22 mouse cellular contexts compared by ENCODE assay signal in the genomic region with DNA sequence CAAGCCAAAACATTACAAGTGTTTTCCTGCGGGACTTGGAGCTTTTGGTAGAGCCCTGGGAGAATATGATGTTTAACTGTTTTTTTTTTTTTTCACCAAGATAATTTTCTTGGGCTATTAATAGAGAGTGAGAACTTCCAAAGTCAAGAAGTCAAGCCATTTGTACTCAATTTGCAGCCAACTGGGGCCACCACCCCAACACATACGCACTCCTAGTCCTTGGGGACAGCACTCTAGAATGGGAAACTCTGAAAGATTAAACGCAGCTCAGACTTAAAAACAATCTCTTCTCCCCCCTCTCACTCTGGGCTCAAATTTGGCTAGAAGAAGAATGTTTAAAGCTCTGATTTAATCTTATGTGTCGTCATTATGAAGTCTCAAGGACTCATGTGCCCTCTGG.
DNase-seq lines count a peak whose midpoint lies in the region; ATAC-seq and TF ChIP-seq lines count a peak whose summit lies in the region.
"Had no signal": no experiment of that assay in that cellular context is flagged by ENCODE, and none has a peak within 500 bp of the region (broad histone marks: within the 10 kb centered on the region; RNA-seq: fewer than 3 reads in every experiment).

No protein-coding gene starts in this region.

- no peak for TF ChIP-seq POLR2A in heart, adult 2 months (IDR thresholded peaks at IDR 0.05; ENCODE audit: insufficient read depth, low read depth, low read length)

- no peak overlapping the region for H3K4me2 ChIP-seq in kidney, postnatal 0 days (ENCODE audit: low read length)
- no peak overlapping the region for H3K4me2 ChIP-seq in midbrain, embryonic 11.5 days
- no peak overlapping the region for H3K4me2 ChIP-seq in midbrain, embryonic 15.5 days
- H3K4me2 ChIP-seq: embryonic facial prominence, embryonic 12.5 days; forebrain, embryonic 15.5 days; heart, embryonic 15.5 days; limb, embryonic 13.5 days; liver, embryonic 11.5 days; midbrain, embryonic 12.5 days; neural tube, embryonic 13.5 days had no signal

- WGBS in heart, adult 2 months = 59% methylated on average over 4 of the region's 4 CpGs
- WGBS in kidney, postnatal 0 days = 65% methylated on average over 4 of the region's 4 CpGs
- 89% methylated on average over 4 of the region's 4 CpGs for WGBS in midbrain, embryonic 11.5 days
- 82% methylated on average over 4 of the region's 4 CpGs for WGBS in midbrain, embryonic 15.5 days

- no peak for ATAC-seq in kidney, postnatal 0 days (replicated peaks; ENCODE audit: low FRiP score, low read depth)
- ATAC-seq in midbrain, embryonic 11.5 days (ENCODE audit: low FRiP score) = no peak
- no peak for ATAC-seq in midbrain, embryonic 15.5 days (replicated peaks)
- ATAC-seq: CD4-positive, CD25-positive, alpha-beta regulatory T cell, adult 4 months; forebrain, embryonic 15.5 days; hindbrain, embryonic 16.5 days had no signal

- H3K9ac ChIP-seq in heart, adult 2 months (ENCODE audit: low read depth, low read length) = no peak overlapping the region
- H3K9ac ChIP-seq in kidney, postnatal 0 days (ENCODE audit: low read depth, low read length) = no peak overlapping the region
- H3K9ac ChIP-seq in midbrain, embryonic 11.5 days (ENCODE audit: low read length) = no peak overlapping the region
- no peak overlapping the region for H3K9ac ChIP-seq in midbrain, embryonic 15.5 days
- H3K9ac ChIP-seq: embryonic facial prominence, embryonic 12.5 days; forebrain, embryonic 15.5 days; heart, embryonic 15.5 days; limb, embryonic 13.5 days; midbrain, embryonic 12.5 days; neural tube, embryonic 13.5 days had no signal

- no peaks in the 10 kb centered on the region for H3K79me2 ChIP-seq in heart, adult 2 months (replicated peaks; ENCODE audit: control insufficient read depth, insufficient read depth, low read length)

- no peaks in the 10 kb centered on the region for H3K36me3 ChIP-seq in heart, adult 2 months (ENCODE audit: control insufficient read depth, insufficient read depth, low read length)
- no peaks in the 10 kb centered on the region for H3K36me3 ChIP-seq in kidney, postnatal 0 days (ENCODE audit: insufficient read depth, low read length)
- H3K36me3 ChIP-seq in midbrain, embryonic 11.5 days (ENCODE audit: control insufficient read depth, insufficient read depth, low read length) = no peaks in the 10 kb centered on the region
- no peaks in the 10 kb centered on the region for H3K36me3 ChIP-seq in midbrain, embryonic 15.5 days (replicated peaks)
- H3K36me3 ChIP-seq: heart, embryonic 15.5 days had no signal

- no peaks in the 10 kb centered on the region for H3K9me3 ChIP-seq in kidney, postnatal 0 days (replicated peaks; ENCODE audit: low read length)
- no peaks in the 10 kb centered on the region for H3K9me3 ChIP-seq in midbrain, embryonic 11.5 days (ENCODE audit: control insufficient read depth, low read length)
- no peaks in the 10 kb centered on the region for H3K9me3 ChIP-seq in midbrain, embryonic 15.5 days
- H3K9me3 ChIP-seq: embryonic facial prominence, embryonic 12.5 days; forebrain, embryonic 15.5 days; heart, embryonic 15.5 days; limb, embryonic 13.5 days; midbrain, embryonic 12.5 days; neural tube, embryonic 13.5 days had no signal

- H3K27me3 ChIP-seq in heart, adult 2 months (ENCODE audit: control insufficient read depth, insufficient read depth, low read length) = no peaks in the 10 kb centered on the region
- H3K27me3 ChIP-seq in kidney, postnatal 0 days (ENCODE audit: insufficient read depth, low read length) = no peaks in the 10 kb centered on the region
- no peaks in the 10 kb centered on the region for H3K27me3 ChIP-seq in midbrain, embryonic 11.5 days (ENCODE audit: control insufficient read depth, insufficient read depth, low read length)
- no peaks in the 10 kb centered on the region for H3K27me3 ChIP-seq in midbrain, embryonic 15.5 days (replicated peaks)
- H3K27me3 ChIP-seq: embryonic facial prominence, embryonic 12.5 days; forebrain, embryonic 15.5 days; heart, embryonic 15.5 days; limb, embryonic 13.5 days; midbrain, embryonic 12.5 days; neural tube, embryonic 13.5 days had no signal

- DNase-seq in heart, adult 2 months = peak in 1 of 2 experiments; percentile 42
- no peak for DNase-seq in heart, adult 8-10 months (ENCODE audit: low spot score)
- DNase-seq in kidney, postnatal 0 days (ENCODE audit: low spot score) = peak; percentile 19
- no peak for DNase-seq in kidney, adult 9 months
- peak; percentile 60 for DNase-seq in midbrain, embryonic 11.5 days (ENCODE audit: low spot score, missing footprints)
- no peak for DNase-seq in right cerebral cortex, adult 2 months (ENCODE audit: low spot score in 2 of 2)
- DNase-seq: adrenal gland, postnatal 25 days; cerebellum, adult 11-12 months; cerebellum, adult 9-11 months; embryo, embryonic 11 days; thymus, postnatal 4 days had no signal

- H3K4me1 ChIP-seq in heart, adult 2 months (ENCODE audit: control insufficient read depth, insufficient read depth, low read length) = no peaks in the 10 kb centered on the region
- no peaks in the 10 kb centered on the region for H3K4me1 ChIP-seq in kidney, postnatal 0 days (replicated peaks; ENCODE audit: insufficient read depth, low read length)
- no peaks in the 10 kb centered on the region for H3K4me1 ChIP-seq in midbrain, embryonic 11.5 days (ENCODE audit: control insufficient read depth, insufficient read depth, low read length)
- H3K4me1 ChIP-seq in midbrain, embryonic 15.5 days = no peaks in the 10 kb centered on the region
- H3K4me1 ChIP-seq: embryonic facial prominence, embryonic 12.5 days; forebrain, embryonic 15.5 days; heart, embryonic 15.5 days; limb, embryonic 13.5 days; neural tube, embryonic 13.5 days had no signal

- H3K27ac ChIP-seq in heart, adult 2 months = peak overlapping the region; percentile 59
- H3K27ac ChIP-seq in kidney, postnatal 0 days = no peak overlapping the region
- no peak overlapping the region for H3K27ac ChIP-seq in midbrain, embryonic 11.5 days (ENCODE audit: low read depth, low read length)
- H3K27ac ChIP-seq in midbrain, embryonic 15.5 days = no peak overlapping the region
- H3K27ac ChIP-seq: embryonic facial prominence, embryonic 12.5 days; forebrain, embryonic 15.5 days; heart, embryonic 15.5 days; layer of hippocampus, adult 2 months; limb, embryonic 13.5 days; midbrain, embryonic 12.5 days; neural tube, embryonic 13.5 days had no signal

- no peak for TF ChIP-seq CTCF in heart, adult 2 months (IDR thresholded peaks at IDR 0.05)
- no peak for TF ChIP-seq CTCF in kidney, postnatal 0 days (IDR thresholded peaks at IDR 0.05; ENCODE audit: low read depth)

- no peak overlapping the region for H3K4me3 ChIP-seq in heart, adult 2 months
- H3K4me3 ChIP-seq in kidney, postnatal 0 days (replicated peaks; ENCODE audit: low read depth, low read length) = no peak overlapping the region
- no peak overlapping the region for H3K4me3 ChIP-seq in midbrain, embryonic 11.5 days (ENCODE audit: low read depth, low read length)
- H3K4me3 ChIP-seq in midbrain, embryonic 15.5 days = no peak overlapping the region
- H3K4me3 ChIP-seq: embryonic facial prominence, embryonic 12.5 days; forebrain, embryonic 15.5 days; heart, embryonic 15.5 days; layer of hippocampus, adult 2 months; limb, embryonic 13.5 days; midbrain, embryonic 12.5 days; neural tube, embryonic 13.5 days had no signal

- intact Hi-C loops in heart, adult 2 months (cut with DNase I) = no loop called here

- TF ChIP-seq EP300 in heart, adult 2 months (IDR thresholded peaks at IDR 0.05; ENCODE audit: insufficient read depth, low read depth, low read length) = no peak

Comparison
In these comparisons a context has a peak if more than half of its experiments do, and no peak if none do; other contexts are left out.
1. DNase-seq: peak in kidney, postnatal 0 days (single experiment) and midbrain, embryonic 11.5 days (single experiment); none in heart, adult 8-10 months (single experiment), kidney, adult 9 months (single experiment) and right cerebral cortex, adult 2 months (0 of 2).